Mouse (Mus musculus): ENCODE results near the gene Snx9.

DNA sequence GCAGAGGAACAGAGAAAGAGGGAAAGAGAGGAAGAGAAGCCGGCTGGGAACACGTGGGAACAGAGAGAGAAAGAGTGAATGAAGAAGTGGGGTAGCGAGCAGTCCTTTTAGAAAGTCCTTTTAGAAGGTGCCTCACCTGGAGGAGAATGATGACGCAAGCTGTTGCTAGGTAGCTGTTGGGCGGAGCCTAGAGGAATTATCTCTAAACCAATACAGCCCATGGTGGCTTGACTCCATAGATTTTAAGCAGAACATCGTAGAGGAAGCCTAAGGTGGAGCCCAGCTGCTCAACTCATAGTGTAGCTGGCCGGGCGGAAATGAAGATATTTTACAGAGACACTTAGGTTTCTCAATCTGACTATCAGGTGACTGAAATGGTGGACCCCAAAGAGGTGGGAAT is 122.6 kb downstream of the Snx9 start:
- TF ChIP-seq CTCF (IDR thresholded peaks at IDR 0.05; ENCODE audit: low read depth): no peak
- no peak for TF ChIP-seq EP300 (IDR thresholded peaks at IDR 0.05; ENCODE audit: low read depth)

All from liver, embryonic 14.5 days (tissue).